Mouse (Mus musculus) spleen, postnatal 36 days (tissue): ENCODE measurements around the gene Gm20388.

Experiments used
- DNase-seq, 2 experiments: peaks; one replicate each; pipeline ENCODE4 v3.0.0; 2022; ENCODE audit warnings: low spot score in 2 of 2, mixed read lengths in 1 of 2

The Gm20388 gene

GRCm38 (mm10) chr8:123329961-123330360 lies 3419.3 kb downstream of the Gm20388 start:
- DNase-seq: no peak

GRCm38 (mm10) chr8:123330701-123331100 lies 3420.1 kb downstream of the Gm20388 start:
- DNase-seq: no peak

- DNase-seq: no peak
Measured at GRCm38 (mm10) chr8:123331301-123331700, 3420.7 kb downstream of the Gm20388 start.

- no peak for DNase-seq
Measured at GRCm38 (mm10) chr8:123331810-123332209, 3421.2 kb downstream of the Gm20388 start.

- DNase-seq: peak; percentile 62 to 65
Measured at GRCm38 (mm10) chr8:123332262-123333090, 3421.8 kb downstream of the Gm20388 start, which contains the start of gene Spire2. TSS of gene Spire2 (plus strand) at chr8:123332713.

GRCm38 (mm10) chr8:123333091-123333587 lies 3422.5 kb downstream of the Gm20388 start:
- no peak for DNase-seq

GRCm38 (mm10) chr8:123333864-123334263 lies 3423.2 kb downstream of the Gm20388 start:
- DNase-seq: no peak

- DNase-seq: no peak
Measured at GRCm38 (mm10) chr8:123334467-123334866, 3423.8 kb downstream of the Gm20388 start.

- no peak for DNase-seq
Measured at GRCm38 (mm10) chr8:123337475-123337874, 3426.8 kb downstream of the Gm20388 start.

- no peak for DNase-seq
Measured at GRCm38 (mm10) chr8:123340071-123340470, 3429.4 kb downstream of the Gm20388 start.

- no peak for DNase-seq
Measured at GRCm38 (mm10) chr8:123341040-123342015, 3430.7 kb downstream of the Gm20388 start.

GRCm38 (mm10) chr8:123342253-123342652 lies 3431.6 kb downstream of the Gm20388 start:
- no peak for DNase-seq

GRCm38 (mm10) chr8:123342911-123343310 lies 3432.3 kb downstream of the Gm20388 start:
- DNase-seq: no peak

GRCm38 (mm10) chr8:123343422-123343821 lies 3432.8 kb downstream of the Gm20388 start:
- DNase-seq: no peak

GRCm38 (mm10) chr8:123345135-123345534 lies 3434.5 kb downstream of the Gm20388 start:
- DNase-seq: no peak

GRCm38 (mm10) chr8:123345856-123346255 lies 3435.2 kb downstream of the Gm20388 start:
- no peak for DNase-seq

GRCm38 (mm10) chr8:123347293-123347692 lies 3436.7 kb downstream of the Gm20388 start:
- no peak for DNase-seq

- DNase-seq: no peak
Measured at GRCm38 (mm10) chr8:123348237-123348843, 3437.7 kb downstream of the Gm20388 start.

GRCm38 (mm10) chr8:123349073-123349472 lies 3438.4 kb downstream of the Gm20388 start:
- DNase-seq: no peak

GRCm38 (mm10) chr8:123352118-123352517 lies 3441.5 kb downstream of the Gm20388 start:
- DNase-seq: no peak

- DNase-seq: no peak
Measured at GRCm38 (mm10) chr8:123352786-123353185, 3442.1 kb downstream of the Gm20388 start.

GRCm38 (mm10) chr8:123353216-123353615 lies 3442.6 kb downstream of the Gm20388 start:
- no peak for DNase-seq
